Mouse (Mus musculus) testis, adult 2 months (tissue): ENCODE measurements around the gene Med31. TPM values are rescaled to one million over a fixed set of nuclear protein-coding genes. Genes with fewer than 3 reads are reported as not detected.

ENCODE experiments used
- H3K27ac ChIP-seq: fragments of 200-500 bp; 2 replicates; pipeline ENCODE4 v1.5.1; 2012; ENCODE audit warnings: low read depth, low read length; ENCODE audit not compliant: control insufficient read depth, insufficient read depth
- H3K27me3 ChIP-seq: fragments of 200-500 bp; 2 replicates; pipeline ENCODE4 v1.6.1; 2012; ENCODE audit warnings: mild to moderate bottlenecking, low read length, moderate library complexity; ENCODE audit not compliant: control insufficient read depth, insufficient read depth
- H3K36me3 ChIP-seq: fragments of 200-500 bp; 2 replicates; pipeline ENCODE4 v1.6.1; 2012; ENCODE audit warnings: mild to moderate bottlenecking, low read length; ENCODE audit not compliant: control insufficient read depth, insufficient read depth
- H3K4me1 ChIP-seq: fragments of 200-500 bp; 2 replicates; pipeline ENCODE4 v1.6.1; 2012; ENCODE audit warnings: low read length; ENCODE audit not compliant: control insufficient read depth, insufficient read depth
- H3K4me3 ChIP-seq: fragments of 200-500 bp; 2 replicates; pipeline ENCODE4 v1.5.1; 2012; ENCODE audit warnings: low read depth, mild to moderate bottlenecking, low read length, moderate library complexity, mixed read lengths; ENCODE audit not compliant: control insufficient read depth
- CTCF ChIP-seq: fragments of 200-500 bp; IDR thresholded peaks from 2 replicates; pipeline ENCODE4 v1.5.1; 2012; ENCODE audit warnings: low read depth, mild to moderate bottlenecking, inconsistent platforms, low read length, moderate library complexity; ENCODE audit not compliant: control insufficient read depth, insufficient read depth, insufficient replicate concordance
- POLR2A ChIP-seq: fragments of 200-500 bp; IDR thresholded peaks from 2 replicates; pipeline ENCODE4 v1.6.1; 2012; ENCODE audit warnings: low read depth, mild to moderate bottlenecking, inconsistent platforms, low read length, moderate library complexity; ENCODE audit not compliant: control insufficient read depth
- polyA plus RNA-seq: library from polyadenylated mRNA; depleted of rRNA; stranded (reverse); fragments of >200 nt; gene quantifications from 2 replicates; pipeline ENCODE4 v1.2.3, GENCODE M21; 2012

Med31 gene
- polyA plus RNA-seq, 1 experiment = 23.5 TPM

DNA sequence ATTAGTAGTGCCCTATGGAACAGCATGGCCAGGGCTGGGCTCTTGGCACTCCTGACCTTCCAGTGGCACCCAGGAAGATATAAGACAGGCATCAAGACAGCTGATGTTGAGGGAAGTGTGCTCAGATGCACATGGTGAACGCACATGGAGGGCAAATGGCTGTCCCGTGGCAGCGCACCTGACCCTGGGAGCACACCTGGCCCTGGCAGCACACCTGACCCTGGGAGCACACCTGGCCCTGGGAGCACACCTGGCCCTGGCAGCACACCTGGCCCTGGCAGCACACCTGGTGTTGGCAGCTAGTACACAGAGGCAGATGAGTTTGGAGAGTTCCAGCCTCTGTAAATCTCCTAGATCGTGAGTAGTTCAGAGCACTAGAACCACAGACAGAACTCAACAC lies 13.1 kb upstream of the Med31 start:
- no peak overlapping the region for H3K4me3 ChIP-seq

GRCm38 (mm10) chr11:72226901-72227300 lies 11.5 kb upstream of the Med31 start:
- H3K4me1 ChIP-seq = peaks cover 2% of the 10 kb centered on the region; the same call in 1 of the 2 replicates
- H3K36me3 ChIP-seq = no peaks in the 10 kb centered on the region
- H3K4me3 ChIP-seq = no peak overlapping the region
- TF ChIP-seq CTCF (no peak), POLR2A (no peak)
- no peak overlapping the region for H3K27ac ChIP-seq
- no peaks in the 10 kb centered on the region for H3K27me3 ChIP-seq

More for the DNA sequence above, 13.1 kb upstream of the Med31 start:
- Histone ChIP-seq H3K36me3 (no peaks in the 10 kb centered on the region), H3K27ac (no peak overlapping the region), H3K4me1 (peaks cover 2% of the 10 kb centered on the region; the same call in 1 of the 2 replicates), H3K27me3 (no peaks in the 10 kb centered on the region)
- TF ChIP-seq POLR2A (no peak), CTCF (no peak)

DNA sequence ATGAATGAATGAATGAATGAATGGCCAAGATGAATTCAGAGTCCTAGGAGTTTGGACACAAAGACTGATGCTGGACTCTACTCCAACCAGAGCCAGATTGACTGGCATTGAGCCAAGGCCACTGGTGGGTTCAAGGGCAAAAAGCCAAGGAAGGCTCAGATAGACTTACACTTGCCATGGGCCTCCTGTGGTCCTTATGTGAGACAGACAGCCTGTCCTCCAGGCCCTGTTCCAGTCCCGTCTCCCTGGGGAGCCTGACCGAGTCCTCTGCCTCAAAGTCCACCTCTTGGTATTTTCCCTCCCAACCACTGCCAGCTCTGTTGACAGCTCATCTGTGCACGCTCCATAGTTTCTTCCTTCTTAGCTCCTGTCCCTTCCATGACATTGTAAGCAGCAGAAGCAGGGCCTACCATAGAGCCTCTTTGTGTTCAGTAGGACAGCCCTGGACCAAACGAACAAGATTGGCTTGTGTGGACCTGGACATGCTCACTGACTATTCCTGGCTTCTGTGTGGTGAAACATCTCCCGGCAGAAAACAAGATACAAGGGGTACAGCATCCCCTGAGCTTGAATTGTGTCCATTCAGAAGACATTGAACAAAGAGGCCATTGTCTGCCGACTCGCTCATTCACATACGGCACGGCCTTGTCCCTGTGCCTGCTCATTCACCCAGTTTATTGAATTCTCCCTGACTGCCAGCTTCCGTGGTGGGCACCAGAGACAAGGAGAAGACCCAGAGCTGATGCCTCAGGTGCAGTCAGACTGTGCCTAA lies 10.8 kb upstream of the Med31 start:
- Histone ChIP-seq H3K27ac (no peak overlapping the region), H3K4me1 (peaks cover 2% of the 10 kb centered on the region; the same call in 1 of the 2 replicates), H3K4me3 (no peak overlapping the region), H3K27me3 (no peaks in the 10 kb centered on the region), H3K36me3 (no peaks in the 10 kb centered on the region)
- TF ChIP-seq POLR2A (no peak), CTCF (no peak)

DNA sequence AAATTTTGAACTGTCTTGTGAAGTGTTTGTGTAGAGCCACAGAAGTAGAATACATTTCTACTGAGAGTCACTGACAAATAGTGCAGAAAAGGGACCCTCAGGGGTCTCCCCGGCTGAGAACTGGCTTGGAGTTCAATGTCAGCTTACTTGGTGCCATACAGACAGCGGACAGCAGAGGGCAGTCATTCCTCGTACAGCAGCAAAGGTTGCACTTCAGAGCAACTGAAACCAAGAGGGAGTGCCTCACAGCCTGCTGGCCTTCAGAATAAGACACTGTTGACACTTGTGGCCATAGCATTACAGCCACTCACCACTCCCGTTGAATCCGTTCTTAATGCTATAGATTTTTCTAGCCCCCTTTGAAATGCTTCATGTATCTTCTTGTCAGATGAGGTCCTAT lies 9.5 kb upstream of the Med31 start:
- Histone ChIP-seq H3K4me1 (no peaks in the 10 kb centered on the region; the same call in 1 of the 2 replicates), H3K27me3 (no peaks in the 10 kb centered on the region), H3K27ac (no peak overlapping the region), H3K36me3 (no peaks in the 10 kb centered on the region), H3K4me3 (no peak overlapping the region)
- TF ChIP-seq POLR2A (no peak), CTCF (peak; percentile 79; the same call in 1 of the 2 replicates)

DNA sequence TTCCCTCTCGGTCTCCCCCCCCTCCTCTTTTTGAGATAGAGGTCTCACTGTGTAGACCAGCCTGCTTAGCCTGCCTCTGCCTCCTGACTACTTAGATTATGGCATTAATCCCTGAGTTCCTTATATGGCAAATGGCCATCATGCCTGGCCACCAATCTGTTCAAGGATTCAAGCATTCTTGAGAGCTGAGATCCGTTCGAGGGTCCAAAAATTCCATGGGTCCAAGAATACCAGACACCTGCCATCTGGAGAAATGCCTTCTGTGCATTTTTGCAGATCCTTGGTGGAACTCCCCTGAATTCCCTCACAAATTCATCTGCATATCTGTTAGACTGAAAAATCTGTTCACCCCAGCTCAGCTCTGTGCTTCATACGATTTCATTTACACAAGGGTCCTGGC lies 8.0 kb upstream of the Med31 start:
- Histone ChIP-seq H3K27me3 (no peaks in the 10 kb centered on the region), H3K4me3 (no peak overlapping the region), H3K27ac (no peak overlapping the region), H3K36me3 (no peaks in the 10 kb centered on the region), H3K4me1 (no peaks in the 10 kb centered on the region)
- no peak for TF ChIP-seq CTCF
- no peak for TF ChIP-seq POLR2A

- Histone ChIP-seq H3K27me3 (no peaks in the 10 kb centered on the region), H3K36me3 (no peaks in the 10 kb centered on the region), H3K4me1 (no peaks in the 10 kb centered on the region), H3K4me3 (no peak overlapping the region), H3K27ac (no peak overlapping the region)
- TF ChIP-seq CTCF (peak; percentile 90), POLR2A (no peak)
These were observed 5.9 kb upstream of the Med31 start for GRCm38 (mm10) chr11:72221278-72221677.

- H3K27ac ChIP-seq = no peak overlapping the region
- TF ChIP-seq CTCF (no peak), POLR2A (no peak)
- peak overlapping the region; percentile 84 for H3K4me3 ChIP-seq
- no peaks in the 10 kb centered on the region for H3K27me3 ChIP-seq
- H3K4me1 ChIP-seq = no peaks in the 10 kb centered on the region; the same call in 1 of the 2 replicates
- peaks cover 1% of the 10 kb centered on the region; the same call in 1 of the 2 replicates for H3K36me3 ChIP-seq
These were observed 1.7 kb upstream of the Med31 start for GRCm38 (mm10) chr11:72217116-72217515.
